Mouse (Mus musculus) olfactory bulb, adult 2 months (tissue): ENCODE results near the gene Wap. TPM values are rescaled to one million over a fixed set of nuclear protein-coding genes. Genes with fewer than 3 reads are reported as not detected.

Experiments used
- H3K27ac ChIP-seq: fragments of 200-500 bp; 2 replicates; pipeline ENCODE4 v1.5.1; 2012; ENCODE audit warnings: low read depth, low read length; ENCODE audit not compliant: insufficient read depth
- H3K4me1 ChIP-seq: fragments of 200-500 bp; 2 replicates; pipeline ENCODE4 v1.6.1; 2012; ENCODE audit warnings: low read length; ENCODE audit not compliant: control insufficient read depth, insufficient read depth
- H3K4me3 ChIP-seq: fragments of 200-500 bp; 2 replicates; pipeline ENCODE4 v1.5.1; 2012; ENCODE audit warnings: mild to moderate bottlenecking, low read depth, low read length, moderate library complexity; ENCODE audit not compliant: insufficient read depth
- CTCF ChIP-seq: fragments of 200-500 bp; IDR thresholded peaks from 2 replicates; pipeline ENCODE4 v1.5.1; 2012; ENCODE audit warnings: low read depth, mild to moderate bottlenecking, low read length, moderate library complexity; ENCODE audit not compliant: insufficient read depth
- POLR2A ChIP-seq: fragments of 200-500 bp; IDR thresholded peaks from 2 replicates; pipeline ENCODE4 v1.6.1; 2012; ENCODE audit warnings: mild to moderate bottlenecking, low read depth, low read length, moderate library complexity; ENCODE audit not compliant: insufficient read depth
- WGBS: fragments of 180-500 bp; shearing (Covaris S2); methylation state at CpG from one replicate; pipeline ENCODE4 v1.1.7; 2018; 5-methylcytosine and 5-hydroxymethylcytosine counted together
- polyA plus RNA-seq: library from polyadenylated mRNA; stranded (reverse); fragments of >200 nt; gene quantifications from 2 replicates; pipeline ENCODE4 v1.2.4, GENCODE M21; 2012; ENCODE audit warnings: low replicate concordance; ENCODE audit not compliant: missing spikeins, insufficient read depth, insufficient read length

Gene Wap
- not detected in 2 replicates for polyA plus RNA-seq

- H3K4me3 ChIP-seq = no peak within 1 kb of the TSS
- 93% methylated on average over 4 of the region's 4 CpGs for WGBS
- H3K4me1 ChIP-seq = no peaks in the 10 kb centered on the region
- no peak within 1 kb of the TSS for H3K27ac ChIP-seq
- no peak for TF ChIP-seq POLR2A
- TF ChIP-seq CTCF = no peak
These were observed at the start of gene Wap for GRCm38 (mm10) chr11:6638537-6638936. Gene Wap, minus strand, starts transcription at chr11:6638637.

GRCm38 (mm10) chr11:6684741-6685140 lies 46.3 kb upstream of the Wap start:
- TF ChIP-seq POLR2A (no peak), CTCF (no peak)
- H3K27ac ChIP-seq = no peak overlapping the region
- no peak overlapping the region for H3K4me3 ChIP-seq
- no peaks in the 10 kb centered on the region for H3K4me1 ChIP-seq
- 57% methylated on average over 3 of the region's 3 CpGs for WGBS

GRCm38 (mm10) chr11:6680397-6680818 lies 42.0 kb upstream of the Wap start:
- H3K4me3 ChIP-seq = no peak overlapping the region
- 42% methylated on average over 10 of the region's 10 CpGs for WGBS
- no peaks in the 10 kb centered on the region for H3K4me1 ChIP-seq
- TF ChIP-seq POLR2A = no peak
- TF ChIP-seq CTCF = no peak
- no peak overlapping the region for H3K27ac ChIP-seq

- WGBS = 72% methylated on average over 17 of the region's 17 CpGs
- H3K4me1 ChIP-seq = no peaks in the 10 kb centered on the region
- no peak for TF ChIP-seq POLR2A
- no peak for TF ChIP-seq CTCF
- H3K27ac ChIP-seq = no peak overlapping the region
- no peak overlapping the region for H3K4me3 ChIP-seq
These were observed 41.4 kb upstream of the Wap start for GRCm38 (mm10) chr11:6679694-6680396.

- H3K27ac ChIP-seq = no peak overlapping the region
- H3K4me1 ChIP-seq = no peaks in the 10 kb centered on the region
- H3K4me3 ChIP-seq = no peak overlapping the region
- 40% methylated on average over 7 of the region's 7 CpGs for WGBS
- TF ChIP-seq POLR2A (no peak), CTCF (peak; percentile 31; the same call in 1 of the 2 replicates)
These were observed 39.1 kb upstream of the Wap start for GRCm38 (mm10) chr11:6677530-6677929.

GRCm38 (mm10) chr11:6676641-6677040 lies 38.2 kb upstream of the Wap start:
- no peak for TF ChIP-seq POLR2A
- TF ChIP-seq CTCF = no peak
- no peak overlapping the region for H3K27ac ChIP-seq
- H3K4me3 ChIP-seq = no peak overlapping the region
- WGBS = 91% methylated on average over 9 of the region's 9 CpGs
- H3K4me1 ChIP-seq = no peaks in the 10 kb centered on the region

GRCm38 (mm10) chr11:6675402-6675801 lies 37.0 kb upstream of the Wap start:
- Histone ChIP-seq H3K4me3 (no peak overlapping the region), H3K27ac (no peak overlapping the region), H3K4me1 (no peaks in the 10 kb centered on the region)
- 81% methylated on average over 7 of the region's 7 CpGs for WGBS
- TF ChIP-seq CTCF (no peak), POLR2A (no peak)

GRCm38 (mm10) chr11:6674701-6675100 lies 36.3 kb upstream of the Wap start:
- 92% methylated on average over 9 of the region's 9 CpGs for WGBS
- Histone ChIP-seq H3K4me3 (no peak overlapping the region), H3K4me1 (no peaks in the 10 kb centered on the region), H3K27ac (no peak overlapping the region)
- TF ChIP-seq CTCF (no peak), POLR2A (no peak)

GRCm38 (mm10) chr11:6670826-6671225 lies 32.4 kb upstream of the Wap start:
- Histone ChIP-seq H3K4me1 (no peaks in the 10 kb centered on the region), H3K27ac (no peak overlapping the region), H3K4me3 (no peak overlapping the region)
- TF ChIP-seq POLR2A (no peak), CTCF (no peak)
- 92% methylated on average over 4 of the region's 4 CpGs for WGBS

GRCm38 (mm10) chr11:6670044-6670443 lies 31.6 kb upstream of the Wap start:
- Histone ChIP-seq H3K4me3 (no peak overlapping the region), H3K4me1 (no peaks in the 10 kb centered on the region), H3K27ac (no peak overlapping the region)
- WGBS = 82% methylated on average over 2 of the region's 2 CpGs
- TF ChIP-seq POLR2A (no peak), CTCF (no peak)
